Mouse (Mus musculus) ES-Bruce4 (cell line): Measurements from ENCODE around the gene Mylpf.

ENCODE experiments used
- CTCF ChIP-seq: IDR thresholded peaks from one replicate; pipeline ENCODE4 v1.8.1; 2011; ENCODE audit warnings: low read depth, low read length
- EP300 ChIP-seq: IDR thresholded peaks from 2 replicates; pipeline ENCODE4 v1.6.1; 2011; ENCODE audit warnings: low read depth, low read length; ENCODE audit not compliant: insufficient read depth
- POLR2A ChIP-seq: IDR thresholded peaks from one replicate; pipeline ENCODE4 v1.8.1; 2011; ENCODE audit warnings: low read length; ENCODE audit not compliant: insufficient read depth

DNA sequence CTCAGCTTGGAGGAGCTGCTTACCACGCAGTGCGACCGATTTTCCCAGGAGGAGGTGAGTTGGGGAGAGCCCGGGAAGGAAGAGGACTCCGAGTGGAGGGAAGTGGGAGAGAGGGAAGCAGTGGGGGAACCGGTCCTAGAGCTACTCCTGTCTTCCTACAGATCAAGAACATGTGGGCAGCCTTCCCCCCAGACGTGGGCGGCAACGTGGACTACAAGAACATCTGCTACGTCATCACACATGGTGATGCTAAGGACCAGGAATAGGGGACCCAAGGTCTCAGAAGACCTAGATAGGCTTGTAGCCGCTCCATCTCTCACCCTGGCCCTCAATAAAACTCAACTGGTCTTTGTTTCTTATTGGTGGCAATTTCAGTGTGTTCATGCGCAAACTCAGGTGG, 5.2 kb downstream of the Mylpf start:
- TF ChIP-seq POLR2A, result no peak
- TF ChIP-seq CTCF, result no peak
- TF ChIP-seq EP300, result no peak
